Mouse (Mus musculus): ENCODE data around the gene Pld4. TPM values are rescaled to one million over a fixed set of nuclear protein-coding genes. Genes with fewer than 3 reads are reported as not detected.

The Pld4 gene
- polyA plus RNA-seq, 1 experiment from 2014 or later: 6.0 TPM

GRCm38 (mm10) chr12:112735896-112736635, 24.4 kb upstream of the Pld4 start:
- Histone ChIP-seq H3K4me1 (ENCODE audit: control insufficient read depth, insufficient read depth, low read length) (no peaks in the 10 kb centered on the region), H3K9ac (replicated peaks; ENCODE audit: low read length) (no peak overlapping the region), H3K9me3 (ENCODE audit: control insufficient read depth, low read length) (no peaks in the 10 kb centered on the region), H3K27ac (replicated peaks; ENCODE audit: low read depth, low read length) (no peak overlapping the region), H3K4me3 (replicated peaks; ENCODE audit: low read depth, low read length) (no peak overlapping the region), H3K27me3 (ENCODE audit: control insufficient read depth, insufficient read depth, low read length) (no peaks in the 10 kb centered on the region), H3K4me2 (ENCODE audit: low read length) (no peak overlapping the region), H3K36me3 (ENCODE audit: control insufficient read depth, insufficient read depth, low read length) (peaks cover 100% of the 10 kb centered on the region)
- ATAC-seq (ENCODE audit: low FRiP score, low TSS enrichment) (no peak), DNase-seq (no peak)
- 86% methylated on average over 29 of the region's 29 CpGs for WGBS

DNA sequence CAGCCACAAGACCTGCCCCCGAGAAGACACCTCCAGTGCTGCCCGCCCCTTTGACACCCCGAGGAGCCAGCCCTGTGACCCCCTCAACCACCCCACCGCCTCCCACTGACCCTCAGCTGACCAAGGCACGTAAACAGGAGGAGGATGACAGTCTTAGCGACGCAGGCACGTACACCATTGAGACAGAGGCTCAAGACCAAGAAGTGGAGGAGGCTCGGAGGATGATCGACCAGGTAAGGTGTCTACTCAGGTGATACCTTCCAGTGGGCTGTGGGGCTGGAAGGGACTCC, 23.9 kb upstream of the Pld4 start:
- Histone ChIP-seq H3K4me2 (ENCODE audit: low read length) (no peak overlapping the region), H3K27me3 (ENCODE audit: control insufficient read depth, insufficient read depth, low read length) (no peaks in the 10 kb centered on the region), H3K4me3 (replicated peaks; ENCODE audit: low read depth, low read length) (no peak overlapping the region), H3K36me3 (ENCODE audit: control insufficient read depth, insufficient read depth, low read length) (peaks cover 99% of the 10 kb centered on the region), H3K9ac (replicated peaks; ENCODE audit: low read length) (no peak overlapping the region), H3K4me1 (ENCODE audit: control insufficient read depth, insufficient read depth, low read length) (no peaks in the 10 kb centered on the region), H3K27ac (replicated peaks; ENCODE audit: low read depth, low read length) (no peak overlapping the region), H3K9me3 (ENCODE audit: control insufficient read depth, low read length) (no peaks in the 10 kb centered on the region)
- DNase-seq (no peak), ATAC-seq (ENCODE audit: low FRiP score, low TSS enrichment) (no peak)
- WGBS: 90% methylated on average over 10 of the region's 10 CpGs

DNA sequence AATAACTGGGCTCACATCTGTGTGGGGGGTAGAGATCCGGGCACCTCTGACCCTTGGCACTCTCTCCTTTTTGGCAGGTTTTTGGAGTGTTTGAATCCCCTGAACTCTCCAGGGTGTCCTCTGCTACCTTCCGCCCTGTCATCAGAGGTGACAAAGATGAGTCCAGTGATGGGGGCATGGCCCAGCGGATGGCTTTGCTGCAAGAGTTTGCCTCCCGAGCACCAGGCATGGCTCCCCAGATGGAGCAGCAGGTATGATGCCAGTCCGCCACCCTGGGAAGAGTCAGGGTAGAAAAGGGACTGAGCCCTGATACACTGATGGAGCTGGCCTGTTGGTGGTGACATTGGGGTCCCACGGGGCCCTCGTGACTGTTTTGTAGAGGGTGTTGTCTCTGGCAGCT, 23.4 kb upstream of the Pld4 start:
- H3K27me3 ChIP-seq (ENCODE audit: control insufficient read depth, insufficient read depth, low read length): no peaks in the 10 kb centered on the region
- H3K9ac ChIP-seq (replicated peaks; ENCODE audit: low read length): no peak overlapping the region
- H3K9me3 ChIP-seq (ENCODE audit: control insufficient read depth, low read length): no peaks in the 10 kb centered on the region
- H3K4me3 ChIP-seq (replicated peaks; ENCODE audit: low read depth, low read length): no peak overlapping the region
- no peak overlapping the region for H3K4me2 ChIP-seq (ENCODE audit: low read length)
- WGBS: 89% methylated on average over 7 of the region's 7 CpGs
- H3K27ac ChIP-seq (replicated peaks; ENCODE audit: low read depth, low read length): no peak overlapping the region
- no peak for DNase-seq
- no peaks in the 10 kb centered on the region for H3K4me1 ChIP-seq (ENCODE audit: control insufficient read depth, insufficient read depth, low read length)
- peaks cover 94% of the 10 kb centered on the region for H3K36me3 ChIP-seq (ENCODE audit: control insufficient read depth, insufficient read depth, low read length)
- ATAC-seq (ENCODE audit: low FRiP score, low TSS enrichment): no peak

DNA sequence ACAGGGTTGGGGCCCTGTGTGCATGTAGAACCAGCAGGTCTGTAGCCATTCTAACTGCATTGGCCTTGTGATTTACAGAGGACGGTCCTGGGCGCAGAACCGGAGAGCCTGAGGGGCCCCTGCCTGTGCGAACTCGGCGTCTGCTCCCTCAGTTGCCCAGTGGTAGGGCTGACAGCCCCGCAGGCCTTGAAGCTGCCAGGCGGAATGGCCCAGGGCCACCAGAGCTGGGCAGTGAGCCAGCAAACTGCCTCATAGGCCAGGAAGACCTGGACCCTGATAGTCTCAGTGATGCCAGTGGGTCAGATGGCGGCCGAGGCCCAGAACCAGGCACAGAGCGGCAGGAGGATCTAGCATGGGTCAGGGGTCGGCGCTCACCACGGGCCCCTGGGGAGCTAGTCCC, 22.7 kb upstream of the Pld4 start:
- Histone ChIP-seq H3K27me3 (ENCODE audit: control insufficient read depth, insufficient read depth, low read length) (no peaks in the 10 kb centered on the region), H3K9me3 (ENCODE audit: control insufficient read depth, low read length) (no peaks in the 10 kb centered on the region), H3K4me2 (ENCODE audit: low read length) (no peak overlapping the region), H3K36me3 (ENCODE audit: control insufficient read depth, insufficient read depth, low read length) (peaks cover 91% of the 10 kb centered on the region), H3K4me1 (ENCODE audit: control insufficient read depth, insufficient read depth, low read length) (no peaks in the 10 kb centered on the region), H3K4me3 (replicated peaks; ENCODE audit: low read depth, low read length) (no peak overlapping the region), H3K9ac (replicated peaks; ENCODE audit: low read length) (no peak overlapping the region), H3K27ac (replicated peaks; ENCODE audit: low read depth, low read length) (no peak overlapping the region)
- 91% methylated on average over 14 of the region's 14 CpGs for WGBS
- peak; percentile 25 for DNase-seq
- ATAC-seq (ENCODE audit: low FRiP score, low TSS enrichment): no peak

GRCm38 (mm10) chr12:112738281-112739022, 22.0 kb upstream of the Pld4 start:
- 90% methylated on average over 31 of the region's 31 CpGs for WGBS
- ATAC-seq (ENCODE audit: low FRiP score, low TSS enrichment) (no peak), DNase-seq (no peak)
- Histone ChIP-seq H3K9me3 (ENCODE audit: control insufficient read depth, low read length) (no peaks in the 10 kb centered on the region), H3K4me3 (replicated peaks; ENCODE audit: low read depth, low read length) (no peak overlapping the region), H3K27ac (replicated peaks; ENCODE audit: low read depth, low read length) (no peak overlapping the region), H3K36me3 (ENCODE audit: control insufficient read depth, insufficient read depth, low read length) (peaks cover 87% of the 10 kb centered on the region), H3K9ac (replicated peaks; ENCODE audit: low read length) (no peak overlapping the region), H3K4me1 (ENCODE audit: control insufficient read depth, insufficient read depth, low read length) (no peaks in the 10 kb centered on the region), H3K27me3 (ENCODE audit: control insufficient read depth, insufficient read depth, low read length) (no peaks in the 10 kb centered on the region), H3K4me2 (ENCODE audit: low read length) (no peak overlapping the region)

- Histone ChIP-seq H3K4me1 (ENCODE audit: control insufficient read depth, insufficient read depth, low read length) (no peaks in the 10 kb centered on the region), H3K36me3 (ENCODE audit: control insufficient read depth, insufficient read depth, low read length) (peaks cover 87% of the 10 kb centered on the region), H3K4me2 (ENCODE audit: low read length) (no peak overlapping the region), H3K9me3 (ENCODE audit: control insufficient read depth, low read length) (no peaks in the 10 kb centered on the region), H3K4me3 (replicated peaks; ENCODE audit: low read depth, low read length) (no peak overlapping the region), H3K27ac (replicated peaks; ENCODE audit: low read depth, low read length) (no peak overlapping the region), H3K9ac (replicated peaks; ENCODE audit: low read length) (no peak overlapping the region), H3K27me3 (ENCODE audit: control insufficient read depth, insufficient read depth, low read length) (no peaks in the 10 kb centered on the region)
- ATAC-seq (ENCODE audit: low FRiP score, low TSS enrichment) (no peak), DNase-seq (no peak)
- 90% methylated on average over 24 of the region's 24 CpGs for WGBS
Measured at GRCm38 (mm10) chr12:112739023-112739568, 21.4 kb upstream of the Pld4 start.

- DNase-seq (no peak), ATAC-seq (ENCODE audit: low FRiP score, low TSS enrichment) (no peak)
- no peak overlapping the region for H3K27ac ChIP-seq (replicated peaks; ENCODE audit: low read depth, low read length)
- H3K9ac ChIP-seq (replicated peaks; ENCODE audit: low read length): no peak overlapping the region
- 75% methylated on average over 6 of the region's 6 CpGs for WGBS
- H3K36me3 ChIP-seq (ENCODE audit: control insufficient read depth, insufficient read depth, low read length): peaks cover 65% of the 10 kb centered on the region
- H3K4me2 ChIP-seq (ENCODE audit: low read length): no peak overlapping the region
- H3K27me3 ChIP-seq (ENCODE audit: control insufficient read depth, insufficient read depth, low read length): no peaks in the 10 kb centered on the region
- H3K4me1 ChIP-seq (ENCODE audit: control insufficient read depth, insufficient read depth, low read length): peaks cover 9% of the 10 kb centered on the region
- no peak overlapping the region for H3K4me3 ChIP-seq (replicated peaks; ENCODE audit: low read depth, low read length)
- no peaks in the 10 kb centered on the region for H3K9me3 ChIP-seq (ENCODE audit: control insufficient read depth, low read length)
Measured at GRCm38 (mm10) chr12:112742768-112743167, 17.7 kb upstream of the Pld4 start.

GRCm38 (mm10) chr12:112743168-112743975, 17.1 kb upstream of the Pld4 start:
- H3K27ac ChIP-seq (replicated peaks; ENCODE audit: low read depth, low read length): no peak overlapping the region
- H3K36me3 ChIP-seq (ENCODE audit: control insufficient read depth, insufficient read depth, low read length): peaks cover 59% of the 10 kb centered on the region
- H3K4me1 ChIP-seq (ENCODE audit: control insufficient read depth, insufficient read depth, low read length): peaks cover 9% of the 10 kb centered on the region
- H3K9ac ChIP-seq (replicated peaks; ENCODE audit: low read length): no peak overlapping the region
- WGBS: 57% methylated on average over 25 of the region's 25 CpGs
- no peak overlapping the region for H3K4me2 ChIP-seq (ENCODE audit: low read length)
- H3K27me3 ChIP-seq (ENCODE audit: control insufficient read depth, insufficient read depth, low read length): no peaks in the 10 kb centered on the region
- peak; percentile 88 for DNase-seq
- H3K4me3 ChIP-seq (replicated peaks; ENCODE audit: low read depth, low read length): no peak overlapping the region
- no peak for ATAC-seq (ENCODE audit: low FRiP score, low TSS enrichment)
- H3K9me3 ChIP-seq (ENCODE audit: control insufficient read depth, low read length): no peaks in the 10 kb centered on the region

Measured in midbrain, embryonic 14.5 days (tissue).